Mouse (Mus musculus) limb, embryonic 12.5 days (tissue): ENCODE measurements around the gene Tmem30c. TPM values are rescaled to one million over a fixed set of nuclear protein-coding genes. Genes with fewer than 3 reads are reported as not detected.

ENCODE experiments used
- ATAC-seq: fragments of 200-750 bp; cut with Nextera tagmentation; 2 replicates; pipeline ENCODE4 v1.8.0; 2017; ENCODE audit warnings: low read depth, moderate TSS enrichment; ENCODE audit not compliant: insufficient number of reproducible peaks, insufficient read depth, low FRiP score, low TSS enrichment
- H3K27ac ChIP-seq: fragments of 300-500 bp; sonication (generic); 2 replicates; pipeline ENCODE4 v1.5.1; 2016; ENCODE audit warnings: mild to moderate bottlenecking, moderate library complexity
- H3K27me3 ChIP-seq: fragments of 300-500 bp; sonication (generic); 2 replicates; pipeline ENCODE4 v1.6.1; 2016; ENCODE audit warnings: mild to moderate bottlenecking, moderate library complexity
- H3K36me3 ChIP-seq: fragments of 300-500 bp; sonication (generic); 2 replicates; pipeline ENCODE4 v1.6.1; 2016; ENCODE audit warnings: mild to moderate bottlenecking, moderate library complexity
- H3K4me1 ChIP-seq: fragments of 300-500 bp; sonication (generic); replicated peaks from 2 replicates; pipeline ENCODE4 v1.6.1; 2016
- H3K4me2 ChIP-seq: fragments of 300-500 bp; sonication (generic); 2 replicates; pipeline ENCODE4 v1.6.1; 2016; ENCODE audit warnings: mild to moderate bottlenecking, moderate library complexity
- H3K4me3 ChIP-seq: fragments of 300-500 bp; sonication (generic); replicated peaks from 2 replicates; pipeline ENCODE4 v1.5.1; 2016; ENCODE audit warnings: mild to moderate bottlenecking
- H3K9ac ChIP-seq: fragments of 300-500 bp; sonication (generic); replicated peaks from 2 replicates; pipeline ENCODE4 v1.6.1; 2016; ENCODE audit warnings: mild to moderate bottlenecking, moderate library complexity
- H3K9me3 ChIP-seq: fragments of 300-500 bp; sonication (generic); 2 replicates; pipeline ENCODE4 v1.6.1; 2016; ENCODE audit warnings: mild to moderate bottlenecking, moderate library complexity
- WGBS: fragments of 180-500 bp; shearing (Covaris S2); methylation state at CpG from one replicate; pipeline ENCODE4 v1.1.7; 2016; 5-methylcytosine and 5-hydroxymethylcytosine counted together
- polyA plus RNA-seq: library from polyadenylated mRNA; unstranded; fragments of >200 nt; fragmentation: Nextera tagmentation; extraction: Ambion mirVana; gene quantifications from 2 replicates; pipeline ENCODE4 v1.2.1, GENCODE M21; 2016

Tmem30c gene
- polyA plus RNA-seq, 1 experiment from 2014 or later: 0.06 TPM

DNA sequence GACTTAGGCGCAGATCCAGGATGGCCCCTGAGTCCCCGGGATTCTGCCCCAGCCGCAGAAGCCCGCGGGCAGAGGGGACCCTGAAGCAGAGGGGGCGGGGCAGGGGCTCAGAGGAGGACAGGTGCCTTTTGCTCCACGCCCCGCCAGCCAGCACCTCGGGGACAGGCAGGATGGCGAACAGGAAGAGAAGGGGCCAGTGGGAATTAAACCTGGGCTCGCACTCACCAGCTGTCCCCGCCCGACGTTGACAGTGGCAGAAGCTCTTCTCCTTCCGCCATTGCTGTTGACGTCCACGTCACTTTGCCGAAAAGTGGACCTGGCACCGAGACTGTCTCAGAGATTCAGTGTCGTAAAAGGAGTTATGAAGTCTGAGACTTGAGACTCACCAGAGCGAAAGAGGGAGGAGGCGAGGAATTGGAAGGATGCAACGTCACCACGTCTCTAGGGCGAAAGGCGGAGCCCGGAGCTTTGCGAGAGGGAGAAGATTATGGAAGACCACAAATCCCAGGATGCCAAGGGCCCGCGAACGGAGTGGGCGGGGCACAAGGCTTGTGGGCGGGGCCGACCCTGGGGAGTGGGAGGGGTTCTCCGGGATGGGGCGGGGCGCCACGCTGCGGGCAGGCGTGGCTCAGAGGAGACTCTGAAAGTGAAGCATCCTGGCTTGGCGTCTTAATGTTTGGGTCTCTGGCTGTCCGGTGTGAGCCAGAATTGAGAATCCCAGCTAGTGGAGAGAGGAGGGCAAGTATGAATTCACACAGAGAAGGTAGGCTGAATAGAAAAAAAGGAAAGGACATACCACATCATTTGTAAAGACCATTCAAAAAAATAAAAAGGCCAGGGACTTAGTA, 61.4 kb downstream of the Tmem30c start, which contains the start of gene Tbc1d23:
Tbc1d23 (minus strand) TSS at position 416 of the 848 bp plus-strand sequence.
- no peaks in the 10 kb centered on the region for H3K27me3 ChIP-seq
- peak; percentile 99 for ATAC-seq
- H3K4me1 ChIP-seq: peaks cover 8% of the 10 kb centered on the region
- H3K36me3 ChIP-seq: no peaks in the 10 kb centered on the region
- WGBS: under 1% methylated on average over 42 of the region's 42 CpGs
- H3K27ac ChIP-seq: no peak within 1 kb of the TSS; the same call in 1 of the 2 replicates
- peak within 1 kb of the TSS; percentile 76 for H3K9ac ChIP-seq
- peak within 1 kb of the TSS; percentile 68 for H3K4me2 ChIP-seq
- no peaks in the 10 kb centered on the region for H3K9me3 ChIP-seq
- H3K4me3 ChIP-seq: peak within 1 kb of the TSS; percentile 91

DNA sequence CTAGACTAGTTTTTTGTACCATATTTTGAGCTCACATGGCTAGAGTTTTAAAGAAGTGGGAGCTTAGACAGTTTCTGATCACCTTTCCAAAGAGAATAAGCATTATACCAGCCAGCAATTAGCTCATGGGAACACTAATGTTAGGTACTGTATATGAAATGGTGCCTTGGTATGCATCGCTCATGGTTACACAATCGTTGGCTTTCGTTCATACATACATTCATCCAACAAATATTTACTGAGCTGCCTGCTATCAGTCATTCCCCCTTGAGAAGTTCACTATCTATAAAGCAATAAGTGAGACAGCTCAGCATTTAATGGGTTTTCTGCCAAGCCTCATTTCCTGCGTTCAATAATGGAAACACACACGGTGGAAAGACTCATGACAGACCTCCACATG, 66.2 kb downstream of the Tmem30c start:
- peaks cover 8% of the 10 kb centered on the region for H3K4me1 ChIP-seq
- 91% methylated on average over 5 of the region's 5 CpGs for WGBS
- H3K27ac ChIP-seq: no peak overlapping the region
- no peak overlapping the region for H3K4me3 ChIP-seq
- H3K4me2 ChIP-seq: no peak overlapping the region
- ATAC-seq: no peak
- no peaks in the 10 kb centered on the region for H3K9me3 ChIP-seq
- H3K27me3 ChIP-seq: no peaks in the 10 kb centered on the region
- no peaks in the 10 kb centered on the region for H3K36me3 ChIP-seq
- H3K9ac ChIP-seq: no peak overlapping the region

DNA sequence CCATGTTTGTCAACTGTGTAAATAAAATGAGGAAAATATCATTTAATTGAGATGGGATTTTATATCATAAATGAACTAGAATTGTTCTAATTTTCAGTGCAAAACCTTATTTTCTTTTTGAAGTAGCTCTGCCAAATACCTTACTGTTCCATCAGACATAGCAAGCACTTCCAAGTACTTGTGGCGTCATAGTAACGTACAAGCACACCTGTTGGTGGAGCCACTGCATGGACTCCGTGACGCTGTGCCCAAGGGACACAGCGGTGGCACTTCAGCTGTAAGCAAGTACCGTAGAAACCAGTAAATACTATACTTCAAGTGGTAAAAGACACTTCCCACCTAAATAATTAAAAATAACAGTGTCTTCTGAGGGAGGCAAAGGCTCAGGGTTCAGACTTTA, 72.3 kb downstream of the Tmem30c start:
- H3K36me3 ChIP-seq: peaks cover 28% of the 10 kb centered on the region
- ATAC-seq: no peak
- WGBS: 96% methylated on average over 6 of the region's 6 CpGs
- H3K9ac ChIP-seq: no peak overlapping the region
- H3K4me1 ChIP-seq: no peaks in the 10 kb centered on the region
- no peaks in the 10 kb centered on the region for H3K27me3 ChIP-seq
- H3K27ac ChIP-seq: no peak overlapping the region
- no peak overlapping the region for H3K4me2 ChIP-seq
- H3K4me3 ChIP-seq: no peak overlapping the region
- no peaks in the 10 kb centered on the region for H3K9me3 ChIP-seq

Other genes starting within 250 kb of the Tmem30c start
- gene Tmem45a2, start 221.5 kb downstream of the Tmem30c start, polyA plus RNA-seq: 0.10 TPM in 1 of 2 replicates, not detected in the other
- gene Tomm70a, start 171.2 kb downstream of the Tmem30c start, polyA plus RNA-seq: 58.4 and 58.8 TPM in 2 replicates
- gene Nit2, start 125.5 kb downstream of the Tmem30c start, polyA plus RNA-seq: 78.4 and 85.1 TPM in 2 replicates
- gene Tbc1d23, start 61.4 kb downstream of the Tmem30c start, polyA plus RNA-seq: 30.8 and 32.1 TPM in 2 replicates
- 25.5 and 30.4 TPM in 2 replicates for gene Filip1l, start 60.2 kb upstream of the Tmem30c start, polyA plus RNA-seq